Mouse (Mus musculus) ES-E14 (cell line): ENCODE measurements around the gene Fam160a1. TPM values are rescaled to one million over a fixed set of nuclear protein-coding genes. Genes with fewer than 3 reads are reported as not detected.

Experiments used
- DNase-seq: peaks from one replicate; pipeline ENCODE4 v3.0.0-alpha.2; 2013; ENCODE audit warnings: low read depth, low spot score
- H3K27ac ChIP-seq: 2 replicates; pipeline ENCODE4 v1.5.1; 2012; ENCODE audit warnings: low read depth, mild to moderate bottlenecking, low read length, moderate library complexity, mixed read lengths; ENCODE audit not compliant: poor library complexity, insufficient read depth, severe bottlenecking
- H3K36me3 ChIP-seq: 2 replicates; pipeline ENCODE4 v1.6.1; 2012; ENCODE audit warnings: mild to moderate bottlenecking, low read length, moderate library complexity, mixed read lengths; ENCODE audit not compliant: control insufficient read depth, poor library complexity, insufficient read depth, severe bottlenecking
- H3K4me1 ChIP-seq, 2 experiments: fragments of 150-350 bp in 1 of 2; sonication (generic) in 1 of 2; 2 replicates each; pipeline ENCODE4 v1.6.1; 2012; ENCODE audit warnings: low read length in 2 of 2, mild to moderate bottlenecking in 1 of 2, mixed read lengths in 1 of 2; ENCODE audit not compliant: control insufficient read depth in 2 of 2, insufficient read depth in 2 of 2, poor library complexity in 1 of 2
- H3K4me3 ChIP-seq, 2 experiments: fragments of 150-350 bp in 1 of 2; sonication (generic) in 1 of 2; 2 replicates each; pipeline ENCODE4 v1.5.1; 2012; ENCODE audit warnings: low read length in 2 of 2, low read depth in 1 of 2, mild to moderate bottlenecking in 1 of 2, mixed read lengths in 1 of 2; ENCODE audit not compliant: insufficient read depth in 1 of 2, poor library complexity in 1 of 2, severe bottlenecking in 1 of 2
- H3K9ac ChIP-seq: 2 replicates; pipeline ENCODE4 v1.6.1; 2012; ENCODE audit warnings: low read depth, mild to moderate bottlenecking, low read length, mixed read lengths; ENCODE audit not compliant: poor library complexity, insufficient read depth, severe bottlenecking
- H3K9me3 ChIP-seq: fragments of 150-350 bp; sonication (generic); 2 replicates; pipeline ENCODE4 v1.6.1; 2012; ENCODE audit warnings: low read depth, mild to moderate bottlenecking, low read length; ENCODE audit not compliant: control insufficient read depth, insufficient read depth
- CHD2 ChIP-seq: IDR thresholded peaks from 2 replicates; pipeline ENCODE4 v1.6.1; 2014; ENCODE audit warnings: mild to moderate bottlenecking, low read depth, low read length, inconsistent platforms
- HCFC1 ChIP-seq: IDR thresholded peaks from 2 replicates; pipeline ENCODE4 v1.6.1; 2012; ENCODE audit warnings: low read length, inconsistent platforms, borderline replicate concordance; ENCODE audit not compliant: insufficient read depth
- MAFK ChIP-seq: IDR thresholded peaks from 2 replicates; pipeline ENCODE4 v1.6.1; 2014; ENCODE audit warnings: mild to moderate bottlenecking, low read depth, low read length, inconsistent platforms; ENCODE audit not compliant: insufficient read depth
- ZC3H11A ChIP-seq: IDR thresholded peaks from 2 replicates; pipeline ENCODE4 v1.6.1; 2012; ENCODE audit warnings: low read depth, mild to moderate bottlenecking, inconsistent platforms, low read length, borderline replicate concordance
- ZNF384 ChIP-seq: IDR thresholded peaks from 2 replicates; pipeline ENCODE4 v1.6.1; 2012; ENCODE audit warnings: low read depth, low read length, inconsistent platforms
- in situ Hi-C, 2 experiments: fragments of 600-800 bp; cut with MboI; formaldehyde crosslinking; loops; one replicate each; pipeline ENCODE4 v1.15.1; 2025; ENCODE audit warnings: low sequenced_read_pairs in 2 of 2, inconsistent platforms in 1 of 2; ENCODE audit not compliant: unreplicated experiment in 2 of 2
- total RNA-seq: library from RNA; depleted of rRNA; stranded (reverse); fragments of 300-350 nt; gene quantifications from 2 replicates; pipeline ENCODE4 v1.2.3, GENCODE M21; 2012; rRNA removed

The Fam160a1 gene
- 0.79 and 1.4 TPM in 2 replicates for total RNA-seq

- no peak within 1 kb of the TSS for H3K4me3 ChIP-seq
- H3K27ac ChIP-seq, result no peak within 1 kb of the TSS
- TF ChIP-seq MAFK (no peak), HCFC1 (no peak), ZNF384 (no peak), ZC3H11A (no peak)
- H3K36me3 ChIP-seq, result no peaks in the 10 kb centered on the region
- peaks cover 0 to 2% of the 10 kb centered on the region in 2 experiments; a peak in 1 of 4 replicates for H3K4me1 ChIP-seq
- in situ Hi-C loops, result no loop called here
- H3K9me3 ChIP-seq, result no peaks in the 10 kb centered on the region
- no peak within 1 kb of the TSS for H3K9ac ChIP-seq
- DNase-seq, result no peak
Measured at GRCm38 (mm10) chr3:85817191-85817590, at the start of gene Fam160a1. Gene Fam160a1, minus strand, starts transcription at chr3:85817291.

DNA sequence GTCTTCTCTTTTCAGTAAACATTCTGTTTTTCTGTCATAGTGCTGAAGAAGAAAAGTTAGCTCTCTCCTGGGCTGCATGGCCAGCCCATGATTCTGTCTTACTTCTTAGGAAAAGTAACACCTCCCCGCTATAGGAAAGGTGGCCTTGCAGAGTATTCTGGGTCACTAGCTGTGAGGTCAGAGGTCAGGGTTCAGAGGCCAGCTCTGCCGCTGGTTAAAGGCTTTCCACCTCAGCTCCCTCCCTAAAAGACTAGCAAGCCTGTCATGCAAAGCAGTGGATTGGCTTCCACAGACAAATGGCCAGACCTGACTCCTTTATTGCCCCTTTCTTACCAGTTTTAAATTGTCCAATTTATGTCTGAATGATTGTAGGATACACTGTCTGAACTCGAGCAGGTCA lies 46.9 kb upstream of the Fam160a1 start:
- no peak for DNase-seq

GRCm38 (mm10) chr3:85862886-85863285 lies 45.8 kb upstream of the Fam160a1 start:
- no peaks in the 10 kb centered on the region for H3K9me3 ChIP-seq
- no peak overlapping the region for H3K27ac ChIP-seq
- no peak overlapping the region for H3K9ac ChIP-seq
- H3K36me3 ChIP-seq, result no peaks in the 10 kb centered on the region
- H3K4me1 ChIP-seq, result no peaks in the 10 kb centered on the region
- no peak for DNase-seq
- TF ChIP-seq MAFK (no peak), CHD2 (no peak), HCFC1 (no peak), ZNF384 (no peak), ZC3H11A (no peak)
- H3K4me3 ChIP-seq, result no peak overlapping the region
- in situ Hi-C loops, result no loop called here

More for the DNA sequence above, 46.9 kb upstream of the Fam160a1 start:
- H3K9me3 ChIP-seq, result no peaks in the 10 kb centered on the region
- no peaks in the 10 kb centered on the region for H3K4me1 ChIP-seq
- in situ Hi-C loops, result no loop called here
- TF ChIP-seq CHD2 (no peak), ZC3H11A (no peak), ZNF384 (no peak), HCFC1 (no peak)
- H3K36me3 ChIP-seq, result no peaks in the 10 kb centered on the region
- H3K4me3 ChIP-seq, result no peak overlapping the region
- H3K9ac ChIP-seq, result no peak overlapping the region
- no peak overlapping the region for H3K27ac ChIP-seq

DNA sequence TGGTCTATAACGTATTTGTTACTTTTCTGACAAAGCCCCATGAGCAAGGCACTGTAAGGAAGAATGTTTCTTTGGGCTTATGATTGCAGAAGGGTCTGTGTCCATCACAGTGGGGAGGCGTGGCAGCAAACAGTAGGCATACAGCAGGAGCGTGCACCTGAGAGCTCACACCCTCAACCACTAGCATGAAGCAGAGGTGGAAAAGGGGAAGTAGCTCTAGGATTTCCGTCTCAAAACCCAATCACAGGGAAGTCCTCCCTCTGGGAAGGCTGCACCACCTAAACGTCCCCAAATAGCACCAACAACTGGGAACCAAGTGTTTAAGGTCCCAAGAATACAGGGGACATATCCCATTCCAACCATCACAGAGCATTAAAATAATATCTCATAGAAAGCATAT lies 43.9 kb upstream of the Fam160a1 start:
- no peak for TF ChIP-seq MAFK
- TF ChIP-seq HCFC1, result no peak
- TF ChIP-seq ZC3H11A, result no peak
- TF ChIP-seq CHD2, result no peak
- no peak for TF ChIP-seq ZNF384
- H3K27ac ChIP-seq, result no peak overlapping the region
- in situ Hi-C loops, result no loop called here

DNA sequence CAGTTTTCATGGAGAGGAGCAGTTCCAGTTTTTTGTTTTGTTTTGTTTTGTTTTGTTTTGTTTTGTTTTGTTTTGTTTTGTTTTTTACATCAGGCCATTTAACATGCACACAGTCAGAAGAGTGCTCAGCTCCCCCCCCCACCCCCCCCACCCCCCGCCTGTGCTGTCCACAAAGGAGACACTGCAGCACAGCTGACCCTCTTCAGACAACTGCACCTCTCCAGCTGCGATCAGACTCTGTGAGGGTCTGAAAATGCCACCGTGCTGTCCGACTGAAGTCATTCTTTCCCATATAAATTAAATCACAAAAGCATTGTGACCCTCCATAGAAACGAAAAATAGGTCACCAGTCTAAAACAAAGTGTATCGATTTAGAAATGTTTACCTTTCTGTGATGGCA lies 42.2 kb upstream of the Fam160a1 start:
- in situ Hi-C loops, result no loop called here
- Histone ChIP-seq H3K9ac (no peak overlapping the region), H3K4me1 (no peaks in the 10 kb centered on the region), H3K4me3 (no peak overlapping the region), H3K9me3 (no peaks in the 10 kb centered on the region), H3K27ac (no peak overlapping the region), H3K36me3 (no peaks in the 10 kb centered on the region)
- no peak for TF ChIP-seq HCFC1
- no peak for TF ChIP-seq ZNF384
- TF ChIP-seq ZC3H11A, result no peak
- no peak for TF ChIP-seq MAFK
- TF ChIP-seq CHD2, result no peak
- no peak for DNase-seq

More for the DNA sequence above, 43.9 kb upstream of the Fam160a1 start:
- Histone ChIP-seq H3K9me3 (no peaks in the 10 kb centered on the region), H3K4me3 (no peak overlapping the region), H3K36me3 (no peaks in the 10 kb centered on the region), H3K9ac (no peak overlapping the region), H3K4me1 (no peaks in the 10 kb centered on the region)
- DNase-seq, result no peak
